Mouse (Mus musculus) embryonic fibroblast, embryonic 13.5 days (primary cell): ENCODE measurements around the gene Slc16a5.
"Not testable (repeated sequence)": the region's sequence is repeated elsewhere in the genome, so short reads cannot be mapped to it uniquely, and the experiment has no call there.

Experiments used
- CTCF ChIP-seq: IDR thresholded peaks from 2 replicates; pipeline ENCODE4 v1.5.1; 2011; ENCODE audit warnings: mild to moderate bottlenecking, control low read depth, low read length, moderate library complexity, borderline replicate concordance; ENCODE audit not compliant: insufficient read depth
- POLR2A ChIP-seq: IDR thresholded peaks from 2 replicates; pipeline ENCODE4 v1.6.1; 2011; ENCODE audit warnings: low read depth, mild to moderate bottlenecking, control low read depth, low read length, moderate library complexity

GRCm38 (mm10) chr11:115476630-115477029, 14.4 kb downstream of the Slc16a5 start:
- TF ChIP-seq CTCF, POLR2A: not testable (repeated sequence)
